In genomic region chr9:109850099-109850498, GRCm38 (mm10) we compare ENCODE assay signal across 29 mouse cellular contexts. TPM values are rescaled to one million over a fixed set of nuclear protein-coding genes. Genes with fewer than 3 reads are reported as not detected.
"Had no signal": no experiment of that assay in that cellular context is flagged by ENCODE, and none has a peak within 500 bp of the region (broad histone marks: within the 10 kb centered on the region; RNA-seq: fewer than 3 reads in every experiment).

No protein-coding gene starts in this region.

- H3K9ac ChIP-seq: kidney, embryonic 15.5 days; limb, embryonic 12.5 days; limb, embryonic 15.5 days; liver, embryonic 14.5 days; midbrain, embryonic 13.5 days; neural tube, embryonic 13.5 days had no signal

- H3K4me2 ChIP-seq: kidney, embryonic 15.5 days; limb, embryonic 12.5 days; limb, embryonic 15.5 days; liver, embryonic 11.5 days; midbrain, embryonic 13.5 days; neural tube, embryonic 13.5 days had no signal

- H3K4me3 ChIP-seq: kidney, embryonic 15.5 days; limb, embryonic 12.5 days; limb, embryonic 15.5 days; midbrain, embryonic 13.5 days; myocyte; neural tube, embryonic 13.5 days had no signal

- DNase-seq: kidney, adult 8-10 months; layer of hippocampus, postnatal 36 days; retina, postnatal 1 day; right cerebral cortex, postnatal 25 days; thymus, adult 2 months; thymus, postnatal 14 days; thymus, postnatal 4 days had no signal

- H3K4me1 ChIP-seq: kidney, embryonic 15.5 days; limb, embryonic 12.5 days; midbrain, embryonic 13.5 days had no signal

- H3K27ac ChIP-seq: kidney, embryonic 15.5 days; limb, embryonic 12.5 days; limb, embryonic 15.5 days; liver, embryonic 14.5 days; macrophage; midbrain, embryonic 13.5 days; neural tube, embryonic 13.5 days; stomach, postnatal 0 days had no signal

- H3K27me3 ChIP-seq: kidney, embryonic 15.5 days; limb, embryonic 12.5 days; limb, embryonic 15.5 days; midbrain, embryonic 13.5 days; neural tube, embryonic 13.5 days had no signal

- H3K9me3 ChIP-seq: kidney, embryonic 15.5 days; limb, embryonic 12.5 days; limb, embryonic 15.5 days; midbrain, embryonic 13.5 days; neural tube, embryonic 13.5 days had no signal

- ATAC-seq: midbrain, embryonic 13.5 days; midbrain, embryonic 16.5 days had no signal

RNA-seq across cellular contexts. Expression of gene Camp, which starts 0.7 kb away (rescaled TPM):
- total RNA-seq: layer of hippocampus, adult 8-10 months; layer of hippocampus, postnatal 36 days; left cerebral cortex, adult 8-10 months; left cerebral cortex, postnatal 14 days; left cerebral cortex, postnatal 4 days; monocyte, adult 5-6 weeks had no signal
- polyA plus RNA-seq: myocyte had no signal

RNA-seq across cellular contexts. Expression of gene Spink8, which starts 38.0 kb away (rescaled TPM):
- total RNA-seq: left cerebral cortex, postnatal 4 days; megakaryocyte, adult 5-6 weeks; monocyte, adult 5-6 weeks; neutrophil, adult 5-6 weeks had no signal
- polyA plus RNA-seq: limb, embryonic 12.5 days; liver, embryonic 11.5 days; liver, embryonic 14.5 days; lung, adult 2 months; lung, embryonic 16.5 days; macrophage; myocyte; neural tube, embryonic 13.5 days; stomach, embryonic 14.5 days; stomach, postnatal 0 days had no signal

RNA-seq across cellular contexts. Expression of gene Fbxw27, which starts 59.6 kb away (rescaled TPM):
- total RNA-seq: layer of hippocampus, adult 8-10 months; layer of hippocampus, postnatal 10 days; layer of hippocampus, postnatal 36 days; left cerebral cortex, adult 8-10 months; left cerebral cortex, postnatal 14 days; left cerebral cortex, postnatal 4 days; megakaryocyte, adult 5-6 weeks; monocyte, adult 5-6 weeks; neutrophil, adult 5-6 weeks had no signal
- polyA plus RNA-seq: kidney, embryonic 15.5 days; limb, embryonic 12.5 days; limb, embryonic 15.5 days; liver, embryonic 11.5 days; liver, embryonic 14.5 days; lung, adult 2 months; lung, embryonic 16.5 days; macrophage; midbrain, embryonic 13.5 days; midbrain, embryonic 16.5 days; myocyte; neural tube, embryonic 13.5 days; stomach, embryonic 14.5 days; stomach, postnatal 0 days; thymus, adult 2 months had no signal
